Mouse (Mus musculus) CH12.LX (cell line): ENCODE data around the gene Gpcpd1.
A peak's percentile ranks its signal among the peaks of the same experiment; 100 is the strongest.

Source experiments
- CTCF ChIP-seq, 2 experiments: IDR thresholded peaks in 1 of 2; conservative IDR thresholded peaks in 1 of 2; 2 replicates each; pipeline ENCODE4 v1.5.1; 2011 to 2012; ENCODE audit warnings: low read depth in 2 of 2, low read length in 2 of 2, improper control_type of control experiment in 1 of 2, inconsistent platforms in 1 of 2, mild to moderate bottlenecking in 1 of 2, moderate library complexity in 1 of 2
- HCFC1 ChIP-seq: IDR thresholded peaks from 2 replicates; pipeline ENCODE4 v1.6.1; 2012; ENCODE audit warnings: low read depth, mild to moderate bottlenecking, inconsistent platforms, low read length, improper control_type of control experiment
- MXI1 ChIP-seq: IDR thresholded peaks from 2 replicates; pipeline ENCODE4 v1.6.1; 2011; ENCODE audit warnings: mild to moderate bottlenecking, low read depth, low read length, improper control_type of control experiment
- MYC ChIP-seq: IDR thresholded peaks from 2 replicates; pipeline ENCODE4 v1.6.1; 2011; ENCODE audit warnings: low read depth, mild to moderate bottlenecking, improper control_type of control experiment, low read length
- POLR2A ChIP-seq: IDR thresholded peaks from 2 replicates; pipeline ENCODE4 v1.6.1; 2011; ENCODE audit warnings: low read depth, mild to moderate bottlenecking, improper control_type of control experiment, low read length
- SIN3A ChIP-seq: IDR thresholded peaks from 2 replicates; pipeline ENCODE4 v1.6.1; 2012; ENCODE audit warnings: low read length, improper control_type of control experiment, inconsistent platforms
- ZC3H11A ChIP-seq: IDR thresholded peaks from 2 replicates; pipeline ENCODE4 v1.6.1; 2012; ENCODE audit warnings: low read depth, mild to moderate bottlenecking, inconsistent platforms, low read length, improper control_type of control experiment

DNA sequence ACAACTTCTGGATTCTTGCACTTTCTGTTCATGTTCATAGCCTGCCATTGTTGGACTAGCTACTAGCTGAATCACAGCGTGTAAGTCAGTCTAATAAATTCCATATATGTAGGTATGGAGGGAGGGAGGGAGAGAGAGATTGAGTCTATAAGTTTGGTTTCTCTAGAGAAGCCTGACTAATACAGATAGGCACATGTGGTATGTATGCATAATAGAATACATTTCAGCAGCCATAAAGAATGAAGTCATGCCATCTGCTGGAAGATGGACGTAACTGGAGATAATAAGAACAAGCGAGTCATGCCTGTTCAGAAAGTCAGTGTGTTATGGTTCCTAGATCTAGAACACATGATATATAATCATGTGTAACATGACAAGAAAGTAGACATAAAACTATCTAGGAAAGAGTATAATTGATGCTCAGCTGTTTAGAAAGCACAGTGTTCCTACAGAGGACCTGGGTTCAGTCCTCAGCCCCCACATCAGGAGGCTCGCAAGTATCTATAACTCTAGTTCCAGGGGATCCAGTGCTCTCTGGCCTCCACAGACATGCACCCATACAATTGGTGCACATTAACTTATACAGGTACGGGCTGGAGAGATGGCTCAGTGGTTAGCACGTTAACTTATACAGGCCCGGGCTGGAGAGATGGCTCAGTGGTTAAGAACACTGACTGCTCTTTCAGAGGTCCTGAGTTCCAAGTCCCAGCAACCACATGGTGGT lies 90.0 kb downstream of the Gpcpd1 start:
- TF ChIP-seq MYC = peak; percentile 73; the same call in 1 of the 2 replicates
- peak; percentile 6 to 81; a peak in 3 of 4 replicates for TF ChIP-seq CTCF (conservative IDR thresholded peaks at IDR 0.05 in 1 of 2, IDR thresholded peaks at IDR 0.05 in 1 of 2; ENCODE audit: low read depth in 2 of 2, low read length in 2 of 2)
- no peak for TF ChIP-seq MXI1
- TF ChIP-seq SIN3A = no peak
- TF ChIP-seq ZC3H11A = 0 out of 2 replicates have a peak, but pooled peaks have one; percentile 19
- no peak for TF ChIP-seq POLR2A
- TF ChIP-seq HCFC1 = no peak
